8 mouse cellular contexts compared by ENCODE assay signal in genomic region chr9:78112770-78113537, GRCm38 (mm10). TPM values are rescaled to one million over a fixed set of nuclear protein-coding genes. Genes with fewer than 3 reads are reported as not detected.
DNase-seq lines count a peak whose midpoint lies in the region; ATAC-seq lines count a peak whose summit lies in the region.

No protein-coding gene starts in this region.

- no peaks in the 10 kb centered on the region for H3K36me3 ChIP-seq in intestine, embryonic 15.5 days

- peak; percentile 96 for DNase-seq in adrenal gland, adult 2 months
- DNase-seq in embryo, embryonic 11 days: peak; percentile 94
- peak; percentile 90 for DNase-seq in gastrocnemius, postnatal 25 days
- peak; percentile 90 to 94 for DNase-seq in left cerebral cortex, postnatal 25 days (ENCODE audit: low spot score in 2 of 2)
- peak; percentile 93 for DNase-seq in mesoderm, embryonic 11.5 days (ENCODE audit: low read depth, low spot score)
- peak; percentile 92 for DNase-seq in right cerebral cortex, postnatal 25 days
- peak; percentile 88 to 91 for DNase-seq in urinary bladder, postnatal 36 days (ENCODE audit: low spot score in 2 of 2)

- intact Hi-C loops in left cerebral cortex, postnatal 25 days (cut with DNase I): loop anchor here (2.0 to 5.0 kb wide), 4 partner anchors 34 to 79 kb away; no protein-coding TSS in a partner anchor

- H3K9me3 ChIP-seq in intestine, embryonic 15.5 days: no peaks in the 10 kb centered on the region

- ATAC-seq in intestine, embryonic 15.5 days: peak; percentile 69

- H3K4me3 ChIP-seq in intestine, embryonic 15.5 days (replicated peaks): peak overlapping the region; percentile 97

- peak overlapping the region; percentile 64 for H3K4me2 ChIP-seq in intestine, embryonic 15.5 days (replicated peaks)

- no peaks in the 10 kb centered on the region for H3K27me3 ChIP-seq in intestine, embryonic 15.5 days (replicated peaks)

- WGBS in intestine, embryonic 15.5 days: 1% methylated on average over 47 of the region's 47 CpGs

- peak overlapping the region; percentile 96 for H3K9ac ChIP-seq in intestine, embryonic 15.5 days

- peak overlapping the region; percentile 92 for H3K27ac ChIP-seq in intestine, embryonic 15.5 days

- H3K4me1 ChIP-seq in intestine, embryonic 15.5 days (replicated peaks): peaks cover 7% of the 10 kb centered on the region

RNA-seq across cellular contexts. Expression of gene Ick, which starts 4.0 kb away (rescaled TPM):
- total RNA-seq in adrenal gland, adult 2 months (2021): 10 to 100 TPM; 18.7 to 20.1 TPM
- polyA plus RNA-seq in adrenal gland, adult 2 months (2012; rRNA removed): 14.9 and 16.9 TPM in 2 replicates
- 1 to 10 TPM; 6.3 to 7.2 TPM for total RNA-seq in gastrocnemius, postnatal 25 days (2021)
- 25.7 and 26.3 TPM in 2 replicates for polyA plus RNA-seq in intestine, embryonic 15.5 days (2015; fragmentation: Nextera tagmentation; extraction: Ambion mirVana)
- total RNA-seq in left cerebral cortex, postnatal 25 days (2021): 10 to 100 TPM; 18.7 to 19.8 TPM

RNA-seq across cellular contexts. Expression of gene Fbxo9, which starts 4.1 kb away (rescaled TPM):
- total RNA-seq in adrenal gland, adult 2 months (2021): 10 to 100 TPM; 82.7 to 93.8 TPM
- polyA plus RNA-seq in adrenal gland, adult 2 months (2012; rRNA removed): 85.0 and 100 TPM in 2 replicates
- total RNA-seq in gastrocnemius, postnatal 25 days (2021): 10 to 100 TPM; 47.3 to 56.5 TPM
- 40.9 and 41.2 TPM in 2 replicates for polyA plus RNA-seq in intestine, embryonic 15.5 days (2015; fragmentation: Nextera tagmentation; extraction: Ambion mirVana)
- 100 to 1,000 TPM; 112 to 125 TPM for total RNA-seq in left cerebral cortex, postnatal 25 days (2021)

Comparison
In these comparisons a context has a peak if more than half of its experiments do, and no peak if none do; other contexts are left out.
1. Peak in every context shown above with its lines: DNase-seq, ATAC-seq, H3K4me3 ChIP-seq and H3K27ac ChIP-seq.